Mouse (Mus musculus): Measurements from ENCODE around the gene Alb.

GRCm38 (mm10) chr5:90476741-90477140 is 16.0 kb downstream of the Alb start:
- TF ChIP-seq GATA1 (IDR thresholded peaks at IDR 0.05; ENCODE audit: borderline replicate concordance, low read length): no peak
- TF ChIP-seq FLI1 (IDR thresholded peaks at IDR 0.05; ENCODE audit: low read length): no peak
